Mouse (Mus musculus): ENCODE measurements around the gene Gm29609. TPM values are rescaled to one million over a fixed set of nuclear protein-coding genes. Genes with fewer than 3 reads are reported as not detected.
A peak's percentile ranks its signal among the peaks of the same experiment; 100 is the strongest.

Gene Gm29609
- 0.74 and 1.7 TPM in 2 replicates for polyA plus RNA-seq (2014; fragmentation: Nextera tagmentation; extraction: Ambion mirVana)

DNA sequence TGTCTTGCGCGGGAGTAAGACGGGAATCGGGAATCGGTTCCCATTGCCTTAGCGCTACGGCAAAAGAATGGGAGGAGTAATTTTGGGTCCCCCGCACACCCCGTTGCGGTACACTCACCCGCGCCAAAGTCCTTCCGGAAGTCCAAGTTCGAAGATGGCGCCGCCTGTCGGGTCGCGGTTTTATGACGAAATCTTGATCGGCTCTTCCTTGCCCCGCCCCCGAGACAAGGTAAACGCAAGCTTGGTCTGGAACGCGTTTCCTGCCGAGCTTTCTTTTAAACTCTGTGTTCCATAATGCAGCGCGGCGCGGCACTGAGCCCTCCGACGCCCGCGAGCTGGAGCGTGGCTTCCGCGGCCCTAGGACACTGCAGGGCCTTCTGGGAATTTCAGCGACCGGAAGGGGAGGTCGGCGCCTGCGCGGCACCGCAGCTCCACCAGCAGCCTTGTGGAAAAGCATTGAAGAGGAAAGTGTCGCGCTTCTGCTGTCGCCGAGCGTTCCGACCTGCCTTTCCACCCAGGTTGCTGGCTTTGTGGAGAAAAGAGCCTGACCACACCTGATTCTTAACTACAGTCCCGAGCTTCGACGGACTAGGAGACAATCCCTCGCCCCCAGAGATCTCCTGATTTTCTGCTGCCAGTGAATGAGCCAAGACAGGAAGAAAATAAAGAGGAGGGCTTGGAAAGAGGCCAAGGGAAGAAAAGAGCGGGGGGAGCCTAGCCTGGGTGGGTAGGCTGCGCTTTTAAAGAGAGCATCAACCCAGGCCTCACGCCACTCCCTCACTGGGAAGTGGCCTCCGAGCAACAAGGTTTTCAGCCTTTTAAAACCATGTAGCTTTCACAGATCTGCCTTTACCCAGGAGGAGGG is at the start of gene Gm29609, which contains the start of gene Gtf3c2:
Gene Gm29609 (minus strand): TSS at position 146 of the 865 bp plus-strand sequence.
Gene Gtf3c2 (minus strand): TSS at position 379 of the 865 bp plus-strand sequence.
- WGBS = under 1% methylated on average over 59 of the region's 59 CpGs
- Histone ChIP-seq H3K9ac (peak within 1 kb of the TSS; percentile 66), H3K27ac (peak within 1 kb of the TSS; percentile 90), H3K4me3 (replicated peaks; ENCODE audit: low read length) (peak within 1 kb of the TSS; percentile 78), H3K4me1 (replicated peaks; ENCODE audit: control insufficient read depth, insufficient read depth, low read length) (peaks cover 11% of the 10 kb centered on the region), H3K27me3 (ENCODE audit: control insufficient read depth, insufficient read depth, low read length) (no peaks in the 10 kb centered on the region), H3K9me3 (ENCODE audit: control insufficient read depth, low read length) (no peaks in the 10 kb centered on the region), H3K4me2 (replicated peaks) (peak within 1 kb of the TSS; percentile 96), H3K36me3 (replicated peaks; ENCODE audit: control insufficient read depth, insufficient read depth) (0 out of 2 replicates have a peak, but pooled peaks cover 7% of the 10 kb centered on the region)
- DNase-seq (ENCODE audit: low spot score) (peak; percentile 99), ATAC-seq (ENCODE audit: low FRiP score) (peak; percentile 97)

DNA sequence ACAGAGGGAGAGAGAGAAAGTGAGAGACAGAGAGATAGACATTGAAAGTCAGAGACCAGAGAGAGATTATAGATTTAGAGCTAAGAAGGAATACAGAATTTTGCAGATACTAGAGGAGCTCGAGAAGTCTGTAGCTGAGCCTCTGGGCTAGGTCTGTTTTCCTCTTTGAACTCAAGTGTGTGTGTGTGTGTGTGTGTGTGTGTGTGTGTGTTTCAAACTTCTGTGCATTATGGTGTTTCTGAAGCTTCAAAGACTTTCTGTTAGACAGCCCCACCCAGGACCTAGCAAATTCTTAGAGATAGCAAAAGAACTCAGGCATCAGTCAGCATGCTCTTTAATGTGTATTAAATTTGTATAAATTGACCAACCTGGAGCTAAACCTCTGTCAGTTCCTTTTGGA is 46.9 kb upstream of the Gm29609 start:
- Histone ChIP-seq H3K27ac (no peak overlapping the region), H3K9me3 (ENCODE audit: control insufficient read depth, low read length) (no peaks in the 10 kb centered on the region), H3K9ac (no peak overlapping the region), H3K4me2 (replicated peaks) (no peak overlapping the region), H3K27me3 (ENCODE audit: control insufficient read depth, insufficient read depth, low read length) (no peaks in the 10 kb centered on the region), H3K4me3 (replicated peaks; ENCODE audit: low read length) (no peak overlapping the region), H3K4me1 (replicated peaks; ENCODE audit: control insufficient read depth, insufficient read depth, low read length) (no peaks in the 10 kb centered on the region), H3K36me3 (replicated peaks; ENCODE audit: control insufficient read depth, insufficient read depth) (no peaks in the 10 kb centered on the region)
- DNase-seq (ENCODE audit: low spot score) (no peak), ATAC-seq (ENCODE audit: low FRiP score) (no peak)
- WGBS = 73% methylated on average over 1 of the region's 1 CpGs

DNA sequence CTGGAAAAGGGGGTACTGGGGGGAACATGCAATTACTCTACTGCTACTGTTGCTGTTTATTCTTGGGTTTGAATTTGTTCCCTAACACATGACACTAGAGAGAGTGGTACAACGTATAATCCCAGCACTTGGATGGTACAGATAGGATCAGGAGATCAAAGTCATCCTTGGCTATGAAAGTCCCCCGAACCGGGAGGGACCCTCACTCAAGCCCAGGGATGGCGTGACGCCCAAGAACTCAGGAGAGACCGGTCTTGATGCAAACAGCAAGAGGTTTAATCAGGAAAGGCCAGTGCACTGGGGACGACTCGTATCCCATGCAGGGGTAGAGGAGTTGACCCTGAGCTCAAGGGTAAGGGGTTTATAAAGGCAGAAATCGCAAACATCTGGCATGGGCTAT is 43.0 kb upstream of the Gm29609 start:
- no peak overlapping the region for H3K4me2 ChIP-seq (replicated peaks)
- no peak overlapping the region for H3K4me3 ChIP-seq (replicated peaks; ENCODE audit: low read length)
- ATAC-seq (ENCODE audit: low FRiP score) (no peak), DNase-seq (ENCODE audit: low spot score) (no peak)
- no peaks in the 10 kb centered on the region for H3K36me3 ChIP-seq (replicated peaks; ENCODE audit: control insufficient read depth, insufficient read depth)
- no peaks in the 10 kb centered on the region for H3K27me3 ChIP-seq (ENCODE audit: control insufficient read depth, insufficient read depth, low read length)
- no peak overlapping the region for H3K27ac ChIP-seq
- H3K4me1 ChIP-seq (replicated peaks; ENCODE audit: control insufficient read depth, insufficient read depth, low read length) = peaks cover 15% of the 10 kb centered on the region; the same call in 1 of the 2 replicates
- no peaks in the 10 kb centered on the region for H3K9me3 ChIP-seq (ENCODE audit: control insufficient read depth, low read length)
- WGBS = 95% methylated on average over 9 of the region's 9 CpGs
- H3K9ac ChIP-seq = no peak overlapping the region

DNA sequence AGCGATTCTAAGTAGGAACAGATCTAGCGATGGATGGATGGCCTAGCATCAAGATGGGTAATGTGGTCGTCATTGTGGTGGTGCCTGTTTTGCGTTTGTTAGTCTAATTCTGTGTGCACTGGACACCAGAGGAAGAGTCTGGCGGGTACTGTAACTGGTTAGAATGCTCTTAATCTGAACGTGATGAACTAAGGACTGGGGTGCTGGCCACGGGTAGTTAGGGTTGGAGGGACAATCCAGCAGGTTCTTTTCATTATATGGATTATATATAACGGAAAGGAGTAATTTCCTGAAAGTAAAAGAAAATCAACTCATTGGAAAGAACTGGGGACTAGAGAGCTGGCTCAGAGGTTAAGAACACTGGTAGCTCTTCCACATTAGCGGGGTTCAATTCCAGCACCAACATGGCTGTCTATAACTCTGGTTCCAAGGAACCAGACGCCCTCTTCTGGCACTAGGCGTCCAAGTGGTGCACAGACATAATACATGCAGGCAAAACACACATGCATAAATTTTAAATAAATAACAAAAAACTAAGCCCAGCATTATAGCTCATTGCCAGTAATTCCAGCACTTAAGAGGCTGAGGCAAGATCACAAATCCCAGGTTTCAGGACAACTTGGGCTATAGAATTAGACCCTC is 41.7 kb upstream of the Gm29609 start:
- peak overlapping the region; percentile 61 for H3K4me2 ChIP-seq (replicated peaks)
- H3K4me3 ChIP-seq (replicated peaks; ENCODE audit: low read length) = peak overlapping the region; percentile 83
- H3K9me3 ChIP-seq (ENCODE audit: control insufficient read depth, low read length) = no peaks in the 10 kb centered on the region
- no peaks in the 10 kb centered on the region for H3K27me3 ChIP-seq (ENCODE audit: control insufficient read depth, insufficient read depth, low read length)
- 14% methylated on average over 11 of the region's 11 CpGs for WGBS
- H3K4me1 ChIP-seq (replicated peaks; ENCODE audit: control insufficient read depth, insufficient read depth, low read length) = peaks cover 15% of the 10 kb centered on the region; the same call in 1 of the 2 replicates
- H3K27ac ChIP-seq = peak overlapping the region; percentile 98
- ATAC-seq (ENCODE audit: low FRiP score) = 0 out of 2 replicates have a peak, but pooled peaks have one; percentile 25
- H3K36me3 ChIP-seq (replicated peaks; ENCODE audit: control insufficient read depth, insufficient read depth) = no peaks in the 10 kb centered on the region
- H3K9ac ChIP-seq = peak overlapping the region; percentile 85
- DNase-seq (ENCODE audit: low spot score) = peak; percentile 67

DNA sequence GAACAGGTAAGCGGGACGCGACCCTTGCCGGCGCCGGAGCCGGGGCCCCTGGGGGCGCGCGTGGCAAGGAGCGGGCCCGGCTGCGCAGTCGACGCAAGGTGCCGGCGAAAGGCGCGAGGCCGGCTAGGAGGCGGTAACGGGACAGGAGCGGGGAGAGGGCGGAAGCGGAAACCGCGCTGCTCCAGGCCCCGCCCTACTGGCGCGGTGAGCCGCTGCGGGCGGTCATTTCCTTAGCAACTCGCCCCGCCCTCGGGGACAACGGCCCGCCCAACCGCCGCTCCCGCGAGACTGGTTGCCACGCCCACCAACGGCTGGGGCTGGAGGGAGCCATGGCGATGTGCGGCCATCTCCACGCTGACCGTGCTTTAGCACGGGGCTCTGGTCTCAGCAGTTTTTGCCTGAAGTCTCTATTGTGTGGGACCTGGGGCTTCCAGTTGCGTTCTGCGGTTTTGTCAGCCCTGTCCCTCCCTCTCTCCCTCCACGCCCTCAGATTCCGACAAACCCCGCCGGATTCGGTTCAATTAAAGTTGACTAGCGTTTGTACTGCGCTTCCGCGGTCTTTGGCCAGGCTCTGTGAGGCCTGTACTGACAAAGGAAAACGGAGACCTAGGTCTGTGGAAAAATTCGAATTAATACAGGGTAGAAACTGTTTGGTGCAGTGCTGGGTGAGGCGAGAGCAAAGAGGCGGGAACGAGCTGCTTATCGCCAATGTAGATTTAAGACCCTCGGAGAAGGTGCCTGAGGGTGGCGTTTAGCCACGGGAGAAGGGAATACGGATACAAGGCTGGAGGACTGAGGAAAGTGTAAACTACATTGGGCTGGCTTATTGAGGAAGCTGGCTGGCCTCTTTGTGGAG is 41.0 kb upstream of the Gm29609 start, which contains the start of gene Ppm1g:
Gene Ppm1g (minus strand): TSS at position 240 of the 856 bp plus-strand sequence.
- H3K27ac ChIP-seq = peak within 1 kb of the TSS; percentile 98
- peak within 1 kb of the TSS; percentile 61 for H3K4me2 ChIP-seq (replicated peaks)
- peak within 1 kb of the TSS; percentile 85 for H3K9ac ChIP-seq
- H3K4me3 ChIP-seq (replicated peaks; ENCODE audit: low read length) = peak within 1 kb of the TSS; percentile 83
- no peaks in the 10 kb centered on the region for H3K36me3 ChIP-seq (replicated peaks; ENCODE audit: control insufficient read depth, insufficient read depth)
- H3K4me1 ChIP-seq (replicated peaks; ENCODE audit: control insufficient read depth, insufficient read depth, low read length) = peaks cover 15% of the 10 kb centered on the region; the same call in 1 of the 2 replicates
- WGBS = under 1% methylated on average over 70 of the region's 70 CpGs
- H3K27me3 ChIP-seq (ENCODE audit: control insufficient read depth, insufficient read depth, low read length) = no peaks in the 10 kb centered on the region
- DNase-seq (ENCODE audit: low spot score) (peak; percentile 96), ATAC-seq (ENCODE audit: low FRiP score) (peak; percentile 94)
- H3K9me3 ChIP-seq (ENCODE audit: control insufficient read depth, low read length) = no peaks in the 10 kb centered on the region

DNA sequence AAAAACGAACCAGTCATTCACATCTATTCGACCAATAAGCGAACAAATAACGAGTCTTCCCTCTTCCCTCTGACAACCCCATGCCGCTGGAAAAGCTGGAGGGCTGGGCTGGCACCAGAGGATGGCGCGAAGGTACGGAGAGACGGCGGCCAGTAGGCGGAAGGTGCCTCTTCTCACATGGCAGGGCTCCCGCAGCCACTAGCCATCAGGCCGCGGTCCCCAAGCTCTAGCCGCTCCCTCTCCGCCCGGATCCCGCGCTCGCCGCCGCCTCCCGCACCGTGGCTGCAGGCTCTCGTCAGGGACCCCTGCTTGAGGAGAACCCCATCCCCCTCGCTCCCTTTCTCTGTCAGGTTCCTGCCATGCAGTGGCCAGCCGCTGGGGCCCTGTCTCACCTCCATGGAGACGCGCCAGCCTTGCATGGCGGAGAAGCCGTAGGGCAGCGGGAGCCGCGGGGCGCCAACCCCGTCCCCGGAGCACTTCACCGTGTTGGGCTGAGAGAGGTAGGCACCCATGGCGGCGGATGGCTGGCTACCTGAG is 40.3 kb upstream of the Gm29609 start:
- peak; percentile 47 for DNase-seq (ENCODE audit: low spot score)
- Histone ChIP-seq H3K9me3 (ENCODE audit: control insufficient read depth, low read length) (no peaks in the 10 kb centered on the region), H3K9ac (peak overlapping the region; percentile 85), H3K36me3 (replicated peaks; ENCODE audit: control insufficient read depth, insufficient read depth) (no peaks in the 10 kb centered on the region), H3K27me3 (ENCODE audit: control insufficient read depth, insufficient read depth, low read length) (no peaks in the 10 kb centered on the region), H3K4me2 (replicated peaks) (peak overlapping the region; percentile 61), H3K4me3 (replicated peaks; ENCODE audit: low read length) (peak overlapping the region; percentile 83), H3K4me1 (replicated peaks; ENCODE audit: control insufficient read depth, insufficient read depth, low read length) (peaks cover 15% of the 10 kb centered on the region; the same call in 1 of the 2 replicates), H3K27ac (peak overlapping the region; percentile 98)
- ATAC-seq (ENCODE audit: low FRiP score) = peak; percentile 74
- under 1% methylated on average over 36 of the region's 40 CpGs for WGBS

DNA sequence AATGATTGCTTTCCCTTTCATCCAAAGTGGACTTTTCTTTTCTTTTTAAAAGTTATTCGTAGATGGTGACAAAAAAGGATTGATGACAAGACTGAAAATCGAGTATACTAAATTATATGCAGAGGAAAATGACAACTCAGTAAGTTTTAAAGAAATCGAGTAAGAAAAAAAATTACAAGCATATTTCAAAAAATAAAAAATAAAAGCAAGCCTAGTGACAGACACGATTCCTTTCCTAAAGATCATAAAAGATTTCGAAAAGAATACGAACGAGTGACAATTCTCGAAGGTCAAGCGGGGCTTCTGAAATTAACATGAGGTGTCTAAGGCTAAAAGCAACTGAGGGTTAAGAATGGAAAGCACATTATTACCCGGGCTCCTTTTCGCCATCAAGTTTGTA is 39.8 kb upstream of the Gm29609 start:
- H3K9ac ChIP-seq = peak overlapping the region; percentile 85
- H3K4me2 ChIP-seq (replicated peaks) = peak overlapping the region; percentile 61
- no peaks in the 10 kb centered on the region for H3K27me3 ChIP-seq (ENCODE audit: control insufficient read depth, insufficient read depth, low read length)
- ATAC-seq (ENCODE audit: low FRiP score) = no peak
- H3K36me3 ChIP-seq (replicated peaks; ENCODE audit: control insufficient read depth, insufficient read depth) = no peaks in the 10 kb centered on the region
- no peak for DNase-seq (ENCODE audit: low spot score)
- H3K4me1 ChIP-seq (replicated peaks; ENCODE audit: control insufficient read depth, insufficient read depth, low read length) = peaks cover 15% of the 10 kb centered on the region; the same call in 1 of the 2 replicates
- WGBS = 1% methylated on average over 11 of the region's 11 CpGs
- no peaks in the 10 kb centered on the region for H3K9me3 ChIP-seq (ENCODE audit: control insufficient read depth, low read length)
- H3K27ac ChIP-seq = peak overlapping the region; percentile 98
- H3K4me3 ChIP-seq (replicated peaks; ENCODE audit: low read length) = peak overlapping the region; percentile 83

DNA sequence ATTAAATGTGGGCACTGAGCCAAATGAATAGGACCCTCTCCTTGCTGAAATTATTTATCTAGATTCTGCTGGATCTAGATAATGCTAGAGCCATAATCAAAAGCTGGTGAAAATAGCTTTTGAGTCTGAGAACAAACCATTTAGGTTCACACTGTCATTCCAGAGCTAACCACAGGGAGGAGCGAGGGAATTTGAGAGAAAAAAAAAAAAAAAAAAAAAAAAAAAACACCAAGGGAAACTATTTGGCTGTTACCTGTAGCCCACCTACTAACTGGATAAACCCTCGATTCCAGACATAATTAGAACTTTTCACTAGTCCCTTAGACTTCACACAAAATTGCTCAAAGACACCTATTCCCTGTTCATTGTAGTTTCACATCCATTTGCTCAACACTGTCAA is 39.4 kb upstream of the Gm29609 start:
- Histone ChIP-seq H3K4me3 (replicated peaks; ENCODE audit: low read length) (peak overlapping the region; percentile 83), H3K36me3 (replicated peaks; ENCODE audit: control insufficient read depth, insufficient read depth) (no peaks in the 10 kb centered on the region), H3K27me3 (ENCODE audit: control insufficient read depth, insufficient read depth, low read length) (no peaks in the 10 kb centered on the region), H3K9me3 (ENCODE audit: control insufficient read depth, low read length) (no peaks in the 10 kb centered on the region), H3K9ac (peak overlapping the region; percentile 6; the same call in 1 of the 2 replicates), H3K4me1 (replicated peaks; ENCODE audit: control insufficient read depth, insufficient read depth, low read length) (peaks cover 15% of the 10 kb centered on the region; the same call in 1 of the 2 replicates), H3K27ac (no peak overlapping the region), H3K4me2 (replicated peaks) (peak overlapping the region; percentile 61)
- 2% methylated on average over 2 of the region's 2 CpGs for WGBS
- DNase-seq (ENCODE audit: low spot score) (peak; percentile 62), ATAC-seq (ENCODE audit: low FRiP score) (no peak)

All from hindbrain, embryonic 14.5 days (tissue).